Mouse (Mus musculus) CH12.LX (cell line): ENCODE results near the gene Gm3952. TPM values are rescaled to one million over a fixed set of nuclear protein-coding genes. Genes with fewer than 3 reads are reported as not detected.

ENCODE experiments used
- DNase-seq: peaks from one replicate; pipeline ENCODE4 v3.0.0-alpha.2; 2013; ENCODE audit errors: extremely low read depth
- H3K27ac ChIP-seq: 2 replicates; pipeline ENCODE4 v1.5.1; 2012; ENCODE audit warnings: low read depth, mild to moderate bottlenecking, control low read depth, moderate library complexity; ENCODE audit not compliant: insufficient read depth
- H3K27me3 ChIP-seq: replicated peaks from 2 replicates; pipeline ENCODE3; 2012; ENCODE audit warnings: inconsistent platforms
- H3K36me3 ChIP-seq, 2 experiments: replicated peaks in 1 of 2; 2 replicates each; pipeline versions ENCODE3 to v1.6.1; 2012; ENCODE audit warnings: inconsistent platforms in 1 of 2, low read length in 1 of 2, mild to moderate bottlenecking in 1 of 2, mixed read lengths in 1 of 2, moderate library complexity in 1 of 2; ENCODE audit not compliant: control insufficient read depth in 1 of 2, insufficient read depth in 1 of 2
- H3K4me1 ChIP-seq, 2 experiments: 2 replicates each; pipeline ENCODE4 v1.6.1; 2012; ENCODE audit warnings: inconsistent platforms in 1 of 2, moderate library complexity in 1 of 2; ENCODE audit not compliant: insufficient read depth in 2 of 2, control insufficient read depth in 1 of 2
- H3K4me2 ChIP-seq: 2 replicates; pipeline ENCODE4 v1.6.1; 2012; ENCODE audit warnings: low read depth, mild to moderate bottlenecking, control low read depth; ENCODE audit not compliant: poor library complexity, insufficient read depth, severe bottlenecking
- H3K4me3 ChIP-seq, 3 experiments: fragments of 150-350 bp in 1 of 3; sonication (generic) in 1 of 3; replicated peaks in 1 of 3; 2 replicates each; pipeline versions ENCODE3 to v1.5.1; 2011 to 2012; ENCODE audit warnings: low read depth in 2 of 3, low read length in 2 of 3, mild to moderate bottlenecking in 2 of 3, moderate library complexity in 2 of 3, control low read depth in 1 of 3, improper control_type of control experiment in 1 of 3, inconsistent platforms in 1 of 3, mixed read lengths in 1 of 3; ENCODE audit not compliant: poor library complexity in 1 of 3
- H3K79me2 ChIP-seq: replicated peaks from 2 replicates; pipeline ENCODE4 v1.6.1; 2012; ENCODE audit warnings: mild to moderate bottlenecking, moderate library complexity; ENCODE audit not compliant: control insufficient read depth, poor library complexity, insufficient read depth, severe bottlenecking; ENCODE audit errors: extremely low read depth
- H3K9ac ChIP-seq: 2 replicates; pipeline ENCODE4 v1.6.1; 2012; ENCODE audit warnings: low read depth, mild to moderate bottlenecking, control low read depth, moderate library complexity; ENCODE audit not compliant: insufficient read depth
- H3K9me3 ChIP-seq: replicated peaks from 2 replicates; pipeline ENCODE3; 2012; ENCODE audit warnings: low read length, inconsistent platforms, mixed read lengths
- BHLHE40 ChIP-seq: IDR thresholded peaks from 2 replicates; pipeline ENCODE4 v1.6.1; 2011; ENCODE audit warnings: mild to moderate bottlenecking, low read depth, low read length, improper control_type of control experiment
- CHD1 ChIP-seq: IDR thresholded peaks from 2 replicates; pipeline ENCODE4 v1.6.1; 2012; ENCODE audit warnings: low read depth, low read length, improper control_type of control experiment, inconsistent platforms
- CTCF ChIP-seq, 2 experiments: IDR thresholded peaks in 1 of 2; conservative IDR thresholded peaks in 1 of 2; 2 replicates each; pipeline ENCODE4 v1.5.1; 2011 to 2012; ENCODE audit warnings: low read depth in 2 of 2, low read length in 2 of 2, improper control_type of control experiment in 1 of 2, inconsistent platforms in 1 of 2, mild to moderate bottlenecking in 1 of 2, moderate library complexity in 1 of 2
- E2F4 ChIP-seq: IDR thresholded peaks from 2 replicates; pipeline ENCODE4 v1.6.1; 2011; ENCODE audit warnings: low read depth, low read length, improper control_type of control experiment; ENCODE audit not compliant: insufficient replicate concordance
- ELF1 ChIP-seq: IDR thresholded peaks from 2 replicates; pipeline ENCODE4 v1.6.1; 2014; ENCODE audit warnings: low read depth, mild to moderate bottlenecking, inconsistent platforms, low read length, improper control_type of control experiment
- IRF4 ChIP-seq: IDR thresholded peaks from 2 replicates; pipeline ENCODE4 v1.6.1; 2014; ENCODE audit warnings: low read depth, mild to moderate bottlenecking, inconsistent platforms, low read length, improper control_type of control experiment
- MAX ChIP-seq: IDR thresholded peaks from 2 replicates; pipeline ENCODE4 v1.6.1; 2011; ENCODE audit warnings: low read length, improper control_type of control experiment
- MAZ ChIP-seq: IDR thresholded peaks from 2 replicates; pipeline ENCODE4 v1.6.1; 2012; ENCODE audit warnings: low read depth, mild to moderate bottlenecking, inconsistent platforms, low read length, improper control_type of control experiment, moderate library complexity
- MEF2A ChIP-seq: IDR thresholded peaks from 2 replicates; pipeline ENCODE4 v1.6.1; 2014; ENCODE audit warnings: low read depth, mild to moderate bottlenecking, inconsistent platforms, low read length, improper control_type of control experiment, borderline replicate concordance
- MXI1 ChIP-seq: IDR thresholded peaks from 2 replicates; pipeline ENCODE4 v1.6.1; 2011; ENCODE audit warnings: mild to moderate bottlenecking, low read depth, low read length, improper control_type of control experiment
- NELFE ChIP-seq: IDR thresholded peaks from 2 replicates; pipeline ENCODE4 v1.6.1; 2011; ENCODE audit warnings: low read depth, low read length, improper control_type of control experiment
- NRF1 ChIP-seq: IDR thresholded peaks from 2 replicates; pipeline ENCODE4 v1.6.1; 2014; ENCODE audit warnings: low read depth, mild to moderate bottlenecking, inconsistent platforms, low read length, improper control_type of control experiment, moderate library complexity
- PAX5 ChIP-seq: IDR thresholded peaks from 2 replicates; pipeline ENCODE4 v1.6.1; 2012; ENCODE audit warnings: low read length, inconsistent platforms, mixed read lengths
- POLR2AphosphoS2 ChIP-seq: IDR thresholded peaks from 2 replicates; pipeline ENCODE4 v1.6.1; 2011; ENCODE audit warnings: low read depth, low read length, improper control_type of control experiment
- RCOR1 ChIP-seq: conservative IDR thresholded peaks from 2 replicates; pipeline ENCODE4 v1.6.1; 2012; ENCODE audit warnings: low read depth, mild to moderate bottlenecking, inconsistent platforms, low read length, improper control_type of control experiment
- SIN3A ChIP-seq: IDR thresholded peaks from 2 replicates; pipeline ENCODE4 v1.6.1; 2012; ENCODE audit warnings: low read length, improper control_type of control experiment, inconsistent platforms
- SMC3 ChIP-seq: IDR thresholded peaks from 2 replicates; pipeline ENCODE4 v1.6.1; 2011; ENCODE audit warnings: low read depth, low read length, improper control_type of control experiment
- TBP ChIP-seq: conservative IDR thresholded peaks from 2 replicates; pipeline ENCODE4 v1.6.1; 2011; ENCODE audit warnings: low read depth, low read length, improper control_type of control experiment
- USF2 ChIP-seq: conservative IDR thresholded peaks from 2 replicates; pipeline ENCODE4 v1.6.1; 2011; ENCODE audit warnings: low read depth, low read length, improper control_type of control experiment
- ZKSCAN1 ChIP-seq: IDR thresholded peaks from 2 replicates; pipeline ENCODE4 v1.6.1; 2012; ENCODE audit warnings: low read depth, inconsistent platforms, low read length, improper control_type of control experiment, borderline replicate concordance
- ZMIZ1 ChIP-seq: IDR thresholded peaks from 2 replicates; pipeline ENCODE4 v1.6.1; 2012; ENCODE audit warnings: low read depth, mild to moderate bottlenecking, inconsistent platforms, low read length, improper control_type of control experiment
- dilution Hi-C: fragments of 300-500 bp; cut with MboI; formaldehyde crosslinking; loops from 2 replicates; pipeline ENCODE4 v1.14.3; 2020; ENCODE audit warnings: low sequenced_read_pairs; ENCODE audit not compliant: extremely low pct_unique_long_range_greater_than_20kb, extremely low pct_ligation_motif_present
- in situ Hi-C: fragments of 300-500 bp; cut with MboI; formaldehyde crosslinking; loops from 3 replicates; pipeline ENCODE4 v1.14.3; 2019; ENCODE audit warnings: low sequenced_read_pairs, low pct_ligation_motif_present, low pct_unique_long_range_greater_than_20kb, mixed read lengths
- polyA plus RNA-seq: library from polyadenylated mRNA; unstranded; fragments of >175 nt; gene quantifications from 2 replicates; pipeline ENCODE4 v1.2.1, GENCODE M21; 2012; ENCODE audit warnings: low read depth; ENCODE audit not compliant: insufficient read length
- total RNA-seq, 2 experiments: library from RNA; depleted of rRNA; stranded (reverse); fragments of 300-350 nt in 1 of 2; fragments of >200 nt in 1 of 2; gene quantifications; 2 replicates each; pipeline ENCODE4 v1.2.3; 2012 to 2014

The Gm3952 gene
- total and polyA plus RNA-seq, 3 experiments, result not detected

DNA sequence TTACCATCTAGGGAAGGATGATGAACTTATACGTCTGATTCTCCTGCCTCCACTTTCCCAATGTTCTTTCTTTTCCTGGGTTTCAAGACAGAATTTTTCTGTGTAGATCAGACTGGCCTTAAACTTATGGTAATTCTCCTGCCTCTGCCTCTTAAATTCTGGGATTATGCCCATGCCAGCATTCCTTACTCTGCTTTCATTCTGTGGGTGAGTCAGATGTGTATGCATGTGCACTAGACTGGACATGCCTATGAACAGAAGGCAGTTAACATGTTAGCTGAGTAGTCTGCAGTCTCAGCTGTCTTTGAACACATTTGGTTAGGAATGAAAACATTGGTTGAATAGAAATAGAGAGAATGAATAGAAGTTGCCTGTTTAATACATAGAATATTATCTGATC is 94.1 kb downstream of the Gm3952 start:
- Histone ChIP-seq H3K4me2 (no peak overlapping the region), H3K27ac (no peak overlapping the region), H3K36me3 (peaks cover 2 to 51% of the 10 kb centered on the region in 2 experiments), H3K27me3 (no peaks in the 10 kb centered on the region), H3K4me3 (no peak overlapping the region), H3K79me2 (peaks cover 12% of the 10 kb centered on the region), H3K4me1 (peaks cover 0 to 39% of the 10 kb centered on the region in 2 experiments; a peak in 2 of 4 replicates), H3K9ac (no peak overlapping the region), H3K9me3 (no peaks in the 10 kb centered on the region)
- in situ Hi-C loops (no loop called here), dilution Hi-C loops (no loop called here)
- DNase-seq, result no peak
- TF ChIP-seq ELF1, result no peak
- no peak for TF ChIP-seq PAX5
- no peak for TF ChIP-seq NELFE
- no peak for TF ChIP-seq POLR2AphosphoS2
- TF ChIP-seq CTCF (conservative IDR thresholded peaks at IDR 0.05 in 1 of 2, IDR thresholded peaks at IDR 0.05 in 1 of 2; ENCODE audit: low read depth in 2 of 2, low read length in 2 of 2), result no peak
- no peak for TF ChIP-seq NRF1
- TF ChIP-seq SIN3A, result no peak
- no peak for TF ChIP-seq CHD1
- no peak for TF ChIP-seq ZKSCAN1
- no peak for TF ChIP-seq BHLHE40
- TF ChIP-seq RCOR1, result no peak
- TF ChIP-seq MXI1, result no peak
- TF ChIP-seq ZMIZ1, result no peak
- TF ChIP-seq TBP, result no peak

DNA sequence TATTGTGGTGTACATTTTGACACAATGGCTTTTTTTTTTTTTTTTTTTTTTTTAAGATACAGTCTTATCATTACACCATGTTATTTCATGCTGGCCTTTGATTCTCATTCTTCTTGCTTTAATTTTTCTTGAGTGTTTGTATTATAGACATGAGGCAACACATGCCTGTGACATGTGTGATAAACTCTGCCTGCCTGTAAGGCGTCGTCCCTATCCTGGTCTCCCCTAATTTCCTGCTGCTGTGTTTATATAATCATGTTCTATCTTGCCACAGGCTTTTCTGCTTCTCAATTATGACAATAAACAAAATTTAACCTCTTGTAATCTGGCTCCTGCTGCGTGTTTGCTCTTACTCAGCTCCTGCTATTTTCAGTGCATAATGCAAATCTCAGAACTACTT is 100.5 kb downstream of the Gm3952 start:
- Histone ChIP-seq H3K9ac (no peak overlapping the region), H3K79me2 (peaks cover 29% of the 10 kb centered on the region), H3K4me3 (no peak overlapping the region)
- in situ Hi-C loops (no loop called here), dilution Hi-C loops (no loop called here)
- TF ChIP-seq MEF2A (no peak), SMC3 (no peak), CHD1 (no peak), ZMIZ1 (no peak), E2F4 (no peak), MAX (no peak), ZKSCAN1 (no peak), IRF4 (no peak), RCOR1 (no peak), MAZ (no peak), USF2 (no peak)
- TF ChIP-seq, all 38 proteins: peak for 0
- no peak for DNase-seq
- peaks cover 3% of the 10 kb centered on the region for H3K9me3 ChIP-seq
- peaks cover 0 to 19% of the 10 kb centered on the region in 2 experiments for H3K36me3 ChIP-seq
- peaks cover 2 to 65% of the 10 kb centered on the region in 2 experiments; a peak in 2 of 4 replicates for H3K4me1 ChIP-seq
- no peaks in the 10 kb centered on the region for H3K27me3 ChIP-seq
- H3K27ac ChIP-seq, result no peak overlapping the region
- no peak overlapping the region for H3K4me2 ChIP-seq
